Comparison of ENCODE assay signal across 15 mouse cellular contexts in the genomic region with DNA sequence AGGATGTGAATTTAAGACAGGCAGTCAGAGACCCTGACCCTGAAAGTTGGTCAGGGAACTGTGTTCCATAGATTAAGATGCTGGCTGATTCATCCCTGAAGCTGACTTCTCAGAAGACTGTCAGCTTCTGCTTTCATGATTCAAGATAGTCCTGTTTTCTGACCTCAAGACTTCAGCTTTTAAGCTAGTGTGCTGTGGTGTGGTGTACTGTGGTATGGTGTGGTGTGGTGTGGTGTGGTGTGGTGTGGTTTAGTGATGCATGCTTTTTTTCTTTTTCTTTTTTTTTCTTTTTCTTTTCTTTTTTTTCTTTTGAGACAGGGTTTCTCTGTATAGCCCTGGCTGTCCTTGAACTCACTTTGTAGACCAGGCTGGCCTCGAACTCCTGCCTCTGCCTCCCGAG.
"Had no signal": no experiment of that assay in that cellular context is flagged by ENCODE, and none has a peak within 500 bp of the region (broad histone marks: within the 10 kb centered on the region; RNA-seq: fewer than 3 reads in every experiment).

No protein-coding gene starts in this region.

- DNase-seq: gastrocnemius, postnatal 14 days; gastrocnemius, postnatal 36 days; heart, adult 11 months; heart, adult 2 months; heart, postnatal 14 days; heart, postnatal 36 days; kidney, adult 11 months; kidney, adult 2 months; kidney, adult 9 months; kidney, postnatal 14 days; kidney, postnatal 36 days; liver; liver, embryonic 13.5 days had no signal

- ATAC-seq: hindbrain, postnatal 0 days; intestine, embryonic 16.5 days had no signal
